Mouse (Mus musculus) heart, postnatal 36 days (tissue): ENCODE results near the gene Vhl. TPM values are rescaled to one million over a fixed set of nuclear protein-coding genes. Genes with fewer than 3 reads are reported as not detected.

Experiments
- total RNA-seq, 2 experiments: library from RNA; stranded (reverse); gene quantifications; 2 replicates each; pipeline ENCODE4 v1.2.3; 2021

Gene Vhl
- total RNA-seq, 2 experiments from 2014 or later, result 10.5 to 13.8 TPM

Other genes starting within 250 kb of the Vhl start
- gene Tada3, start 246.1 kb upstream of the Vhl start, total RNA-seq, result 10 to 100 TPM; 23.6 to 24.4 TPM
- gene Arpc4, start 245.8 kb upstream of the Vhl start, total RNA-seq, result 10 to 100 TPM; 69.5 to 73.0 TPM
- 1 to 10 TPM in 1 of 2 experiments, under 1 TPM in 1; 0.67 to 1.5 TPM for gene Ttll3, start 234.7 kb upstream of the Vhl start, total RNA-seq
- gene Rpusd3, start 204.6 kb upstream of the Vhl start, total RNA-seq, result 10 to 100 TPM in 1 of 2 experiments, 1 to 10 TPM in 1; 9.9 to 11.6 TPM
- gene Cidec, start 188.2 kb upstream of the Vhl start, total RNA-seq, result 10 to 100 TPM in 1 of 2 experiments, 1 to 10 TPM in 1; 2.5 to 14.0 TPM
- gene Jagn1, start 181.4 kb upstream of the Vhl start, total RNA-seq, result 10 to 100 TPM; 20.4 to 20.9 TPM
- gene Il17re, start 165.5 kb upstream of the Vhl start, total RNA-seq, result under 1 TPM; 0.65 to 0.67 TPM
- gene Il17rc, start 152.5 kb upstream of the Vhl start, total RNA-seq, result 1 to 10 TPM; 6.4 to 6.7 TPM
- 10 to 100 TPM; 45.9 to 57.5 TPM for gene Creld1, start 140.7 kb upstream of the Vhl start, total RNA-seq
- not detected for gene Prrt3, start 122.0 kb upstream of the Vhl start, total RNA-seq
- gene Emc3, start 92.3 kb upstream of the Vhl start, total RNA-seq, result 10 to 100 TPM; 57.9 to 61.8 TPM
- gene Fancd2, start 92.3 kb upstream of the Vhl start, total RNA-seq, result under 1 TPM; 0.11 to 0.17 TPM
- not detected for gene Fancd2os, start 23.2 kb upstream of the Vhl start, total RNA-seq
- 10 to 100 TPM; 72.7 to 78.5 TPM for gene Brk1, start 19.2 kb upstream of the Vhl start, total RNA-seq
- 10 to 100 TPM in 1 of 2 experiments, 1 to 10 TPM in 1; 7.5 to 10.2 TPM for gene Irak2, start 14.5 kb downstream of the Vhl start, total RNA-seq
- 10 to 100 TPM; 56.1 to 62.1 TPM for gene Tatdn2, start 73.1 kb downstream of the Vhl start, total RNA-seq
- not detected for gene Ghrl, start 95.9 kb downstream of the Vhl start, total RNA-seq
- gene Sec13, start 116.8 kb downstream of the Vhl start, total RNA-seq, result 10 to 100 TPM; 68.4 to 69.3 TPM